7 mouse cellular contexts compared by ENCODE assay signal in genomic region chr15:86203942-86204561, GRCm38 (mm10). TPM values are rescaled to one million over a fixed set of nuclear protein-coding genes. Genes with fewer than 3 reads are reported as not detected.
A peak's percentile ranks its signal among the peaks of the same experiment; 100 is the strongest.
DNase-seq lines count a peak whose midpoint lies in the region; ATAC-seq lines count a peak whose summit lies in the region.

No protein-coding gene starts in this region.

- H3K4me1 ChIP-seq in heart, embryonic 14.5 days (ENCODE audit: control insufficient read depth in 2 of 2, insufficient read depth in 2 of 2, low read length in 2 of 2): peaks cover 0 to 12% of the 10 kb centered on the region in 2 experiments; a peak in 3 of 4 replicates
- H3K4me1 ChIP-seq in liver, embryonic 15.5 days (replicated peaks): peaks cover 29% of the 10 kb centered on the region

- no peak overlapping the region for H3K4me2 ChIP-seq in heart, embryonic 14.5 days (ENCODE audit: low read length)
- peak overlapping the region; percentile 44 for H3K4me2 ChIP-seq in liver, embryonic 15.5 days

- H3K4me3 ChIP-seq in heart, embryonic 14.5 days (ENCODE audit: control insufficient read depth in 1 of 2, insufficient read depth in 1 of 2, low read depth in 1 of 2, low read length in 2 of 2): no peak overlapping the region
- H3K4me3 ChIP-seq in liver, embryonic 15.5 days (replicated peaks): peak overlapping the region; percentile 28

- DNase-seq in ZHBTc4 (ENCODE audit: low read depth, low spot score): peak; percentile 87
- peak; percentile 85 for DNase-seq in thymus, postnatal 25 days
- no peak for DNase-seq in adipocyte (ENCODE audit: low spot score)
- DNase-seq in right cerebral cortex, postnatal 36 days (ENCODE audit: low spot score in 2 of 2): no peak

- no peaks in the 10 kb centered on the region for H3K27me3 ChIP-seq in heart, embryonic 14.5 days (ENCODE audit: control insufficient read depth, insufficient read depth, low read length)
- no peaks in the 10 kb centered on the region for H3K27me3 ChIP-seq in liver, embryonic 15.5 days

- H3K9ac ChIP-seq in heart, embryonic 14.5 days (ENCODE audit: low read length): no peak overlapping the region
- H3K9ac ChIP-seq in liver, embryonic 15.5 days: no peak overlapping the region

- H3K36me3 ChIP-seq in heart, embryonic 14.5 days (ENCODE audit: control insufficient read depth, insufficient read depth, low read length): no peaks in the 10 kb centered on the region
- no peaks in the 10 kb centered on the region for H3K36me3 ChIP-seq in liver, embryonic 15.5 days (replicated peaks)

- H3K27ac ChIP-seq in heart, embryonic 14.5 days (replicated peaks in 1 of 2; ENCODE audit: control insufficient read depth in 1 of 2, insufficient read depth in 1 of 2, low read depth in 2 of 2, low read length in 2 of 2): peak overlapping the region; percentile 5 to 55; a peak in 1 of 4 replicates
- H3K27ac ChIP-seq in liver, embryonic 15.5 days (replicated peaks): peak overlapping the region; percentile 29

- peak; percentile 44 for ATAC-seq in CD4-positive, CD25-positive, alpha-beta regulatory T cell, adult 4 months
- ATAC-seq in heart, embryonic 14.5 days (ENCODE audit: insufficient number of reproducible peaks, insufficient read depth, low FRiP score, low read depth): no peak
- ATAC-seq in liver, embryonic 15.5 days (ENCODE audit: insufficient read depth): peak; percentile 17; the same call in 1 of the 2 replicates

- WGBS in heart, embryonic 14.5 days: 40% methylated on average over 7 of the region's 7 CpGs
- WGBS in liver, embryonic 15.5 days (ENCODE audit: insufficient replicate concordance): 34% methylated on average over 7 of the region's 7 CpGs

- no peaks in the 10 kb centered on the region for H3K9me3 ChIP-seq in heart, embryonic 14.5 days (ENCODE audit: control insufficient read depth, low read length)
- H3K9me3 ChIP-seq in liver, embryonic 15.5 days (replicated peaks): no peaks in the 10 kb centered on the region

RNA-seq across cellular contexts. Expression of gene Tbc1d22a, which starts 10.2 kb away (rescaled TPM):
- polyA plus RNA-seq in CD4-positive, CD25-positive, alpha-beta regulatory T cell, adult 4 months (2017; shearing (Covaris generic)): 10 to 100 TPM in 1 of 2 experiments, 1 to 10 TPM in 1; 8.4 to 16.2 TPM
- polyA plus RNA-seq in heart, embryonic 14.5 days (2014; fragmentation: Nextera tagmentation; extraction: Ambion mirVana): 8.6 and 9.1 TPM in 2 replicates
- polyA plus RNA-seq in liver, embryonic 15.5 days (2015; fragmentation: Nextera tagmentation; extraction: Ambion mirVana): 6.6 and 8.3 TPM in 2 replicates

RNA-seq across cellular contexts. Expression of gene Cerk, which starts 18.1 kb away (rescaled TPM):
- 1 to 10 TPM; 5.1 to 6.1 TPM for polyA plus RNA-seq in CD4-positive, CD25-positive, alpha-beta regulatory T cell, adult 4 months (2017; shearing (Covaris generic))
- 15.4 and 16.1 TPM in 2 replicates for polyA plus RNA-seq in heart, embryonic 14.5 days (2014; fragmentation: Nextera tagmentation; extraction: Ambion mirVana)
- polyA plus RNA-seq in liver, embryonic 15.5 days (2015; fragmentation: Nextera tagmentation; extraction: Ambion mirVana): 4.1 and 4.8 TPM in 2 replicates

Comparison
In these comparisons a context has a peak if more than half of its experiments do, and no peak if none do; other contexts are left out.
1. DNase-seq: peak in ZHBTc4 (single experiment) and thymus, postnatal 25 days (single experiment); none in adipocyte (single experiment) and right cerebral cortex, postnatal 36 days (0 of 2).